Mouse (Mus musculus): Measurements from ENCODE around the gene Smg8.

GRCm38 (mm10) chr11:87036180-87036579 is 50.4 kb downstream of the Smg8 start:
- TF ChIP-seq POLR2A (IDR thresholded peaks at IDR 0.05; ENCODE audit: low read depth, low read length), result no peak
- peak; percentile 21; the same call in 1 of the 2 replicates for TF ChIP-seq CTCF (conservative IDR thresholded peaks at IDR 0.05; ENCODE audit: insufficient read depth, insufficient read length, low read depth, low read length)

All from kidney, adult 2 months (tissue).